Mouse (Mus musculus): Measurements from ENCODE around the gene Hcar2.

Hcar2 gene

DNA sequence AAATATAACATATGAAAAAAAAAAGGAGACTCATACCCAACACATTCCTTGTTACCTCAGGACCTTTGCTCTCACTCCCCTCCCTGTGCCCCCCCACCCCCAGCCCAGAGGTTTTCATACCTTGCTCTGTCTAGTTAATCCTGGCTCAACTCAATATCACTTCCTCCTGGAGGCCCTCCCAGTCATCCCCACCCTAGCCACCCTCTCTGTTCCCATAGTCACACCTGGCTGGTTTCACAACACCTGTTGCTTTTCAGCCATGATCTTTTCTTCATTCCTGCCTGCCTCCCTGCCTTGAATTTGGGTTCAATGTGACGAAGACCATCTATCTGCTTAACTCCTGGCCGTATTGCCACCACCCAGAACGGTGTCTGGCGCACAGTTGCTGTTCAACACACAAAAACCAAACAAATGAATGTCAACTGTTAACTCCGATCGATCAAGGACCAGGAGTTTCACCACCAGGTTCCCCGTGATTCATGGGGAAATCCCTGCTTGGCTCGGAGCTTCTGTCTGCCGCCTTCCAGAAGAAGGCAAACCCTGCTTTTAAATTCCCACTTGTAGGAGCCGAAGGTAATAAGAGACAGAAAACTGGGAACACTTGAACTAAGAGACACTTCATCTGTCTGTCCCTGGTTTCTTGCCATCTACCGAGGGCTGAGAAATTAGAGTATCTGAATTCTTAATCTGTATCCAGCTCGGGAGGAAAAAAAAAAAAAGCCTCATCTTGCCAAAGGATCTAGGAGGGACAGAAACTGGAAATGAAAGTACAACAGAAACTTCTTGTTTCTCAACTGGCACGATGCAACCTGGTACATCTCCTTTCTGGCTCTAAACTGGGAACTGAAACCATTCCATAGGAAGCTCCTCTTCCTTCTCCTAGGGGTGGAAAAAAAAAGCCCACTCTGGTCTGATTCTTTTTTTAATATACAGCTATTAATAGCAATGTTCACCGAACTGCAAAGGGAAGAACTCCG is 2.6 kb downstream of the Hcar2 start:
- DNase-seq (ENCODE audit: low read depth, low spot score), result no peak

DNA sequence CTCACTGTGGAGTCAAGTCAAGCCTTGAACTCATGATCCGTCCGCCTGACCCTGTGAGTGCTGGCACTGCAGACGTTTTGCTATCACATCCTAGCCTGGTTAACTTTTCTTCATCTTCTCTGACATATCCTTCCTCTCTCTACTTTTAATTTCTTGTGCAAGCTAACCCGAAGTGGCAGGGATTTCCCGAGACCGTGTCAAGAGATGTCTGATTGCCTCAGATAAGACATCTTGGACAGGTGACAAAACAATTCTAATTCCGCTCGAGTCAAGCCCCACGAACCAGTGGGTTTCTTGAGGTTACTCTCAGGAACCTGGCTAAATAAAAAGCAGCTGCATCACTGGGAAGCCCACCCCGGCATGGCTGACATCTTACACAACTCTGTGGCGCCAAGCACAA is 6.5 kb downstream of the Hcar2 start:
- DNase-seq (ENCODE audit: low read depth, low spot score), result no peak

DNA sequence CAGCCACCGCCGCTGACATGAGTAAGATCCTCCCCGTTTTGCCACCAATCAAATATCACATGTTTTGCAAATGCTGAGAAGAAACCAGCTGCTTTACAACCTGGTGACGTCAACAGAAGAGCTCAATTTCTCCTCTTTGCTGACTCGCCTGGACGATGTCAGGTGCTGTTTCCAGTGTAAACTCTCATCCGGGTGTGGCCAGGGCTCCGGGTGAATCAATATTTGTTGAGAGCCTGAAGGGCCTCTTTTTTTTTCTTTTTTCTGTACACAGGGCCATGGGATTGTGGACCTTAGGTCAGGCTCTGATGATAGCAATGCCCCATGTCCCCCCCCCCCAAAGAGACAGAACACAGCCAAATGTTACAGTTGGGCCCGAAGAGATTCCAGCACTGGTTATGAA is 10.8 kb downstream of the Hcar2 start:
- no peak for DNase-seq (ENCODE audit: low read depth, low spot score)

DNA sequence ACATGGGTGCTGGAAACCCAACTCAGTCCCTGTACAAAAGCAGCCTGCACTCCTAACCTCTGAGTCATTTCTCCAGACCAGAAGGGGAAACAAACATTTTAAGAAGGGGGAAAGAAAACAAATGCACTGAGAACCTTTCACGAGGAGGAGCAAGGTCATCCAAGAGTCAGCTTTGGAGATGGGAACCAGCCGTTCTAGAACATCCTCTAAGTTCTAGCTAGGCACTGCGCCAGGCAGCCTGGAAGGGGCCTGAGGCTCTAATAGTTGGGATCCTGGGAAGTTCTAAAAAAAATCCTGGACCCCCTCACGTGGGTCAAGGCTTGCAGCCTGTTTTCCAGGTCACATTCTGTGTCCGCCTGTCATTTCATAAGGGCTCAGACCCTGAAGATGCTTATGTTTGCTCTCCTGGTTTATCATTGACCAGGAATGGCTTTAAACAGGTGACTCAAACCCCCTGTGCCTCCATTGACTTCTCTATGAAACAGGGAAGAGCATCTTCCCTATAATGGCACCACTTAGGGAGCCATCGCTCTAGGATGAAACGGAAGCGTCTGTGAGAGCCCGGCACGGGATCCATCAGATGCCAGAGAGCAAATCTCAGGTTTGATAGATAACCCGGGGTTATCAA is 11.3 kb downstream of the Hcar2 start:
- DNase-seq (ENCODE audit: low read depth, low spot score), result no peak

DNA sequence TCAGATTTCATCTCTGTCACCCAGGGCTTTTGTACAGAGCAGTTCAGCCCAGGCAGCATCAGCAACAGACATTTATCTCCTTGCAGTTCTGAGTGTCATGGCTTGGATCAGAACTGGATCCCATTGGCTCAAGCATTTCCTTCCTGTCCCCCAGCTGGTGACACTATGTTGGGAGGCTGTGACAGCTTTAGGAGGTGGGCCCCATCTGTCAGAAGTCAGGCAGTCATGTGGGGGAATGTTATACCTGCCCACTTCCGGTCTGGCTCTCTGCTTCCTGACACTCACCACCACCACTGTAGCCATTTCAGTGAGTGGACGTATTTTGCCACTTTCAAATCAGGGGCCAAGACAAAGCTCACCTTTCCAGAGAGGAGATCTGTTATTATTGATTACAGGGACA is 13.9 kb downstream of the Hcar2 start:
- DNase-seq (ENCODE audit: low read depth, low spot score), result no peak

DNA sequence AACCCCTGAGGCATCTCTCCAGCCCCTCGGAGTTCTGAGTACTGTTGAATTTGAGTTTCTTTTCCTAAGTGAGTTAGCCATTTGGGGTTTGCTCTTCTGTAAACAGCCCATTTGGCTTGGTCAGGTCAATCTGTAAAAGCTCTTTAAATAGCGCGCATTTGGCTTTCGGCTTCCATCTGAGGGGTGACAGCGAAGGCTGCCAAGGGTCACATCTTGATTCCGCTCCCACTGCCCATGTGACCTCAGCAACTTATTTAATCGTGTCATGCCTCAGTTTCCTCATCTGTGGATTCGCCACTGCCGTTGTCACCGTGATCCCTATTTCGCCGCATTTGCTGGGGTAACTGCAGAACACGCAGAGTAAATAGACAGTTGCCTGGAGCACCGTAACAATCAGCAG is 21.0 kb downstream of the Hcar2 start:
- no peak for DNase-seq (ENCODE audit: low read depth, low spot score)

DNA sequence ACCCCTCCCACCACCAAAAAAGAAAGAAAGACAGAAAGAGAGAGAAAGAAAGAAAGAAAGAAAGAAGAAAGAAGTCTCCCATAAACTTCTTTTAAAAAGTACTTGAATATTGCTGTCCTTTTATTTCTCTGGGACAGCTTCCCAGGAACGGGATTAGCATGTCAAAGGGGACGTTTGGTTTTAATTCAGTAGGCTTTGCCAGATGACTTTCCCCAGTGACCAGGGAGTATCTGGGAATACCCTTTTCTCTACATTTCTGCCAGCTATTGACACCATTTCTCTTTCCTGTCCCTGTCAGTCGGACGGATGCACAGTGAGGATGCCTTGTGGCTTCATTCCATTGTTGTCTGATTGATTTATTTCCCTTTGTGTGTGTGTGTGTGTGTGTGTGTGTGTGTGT is 21.5 kb downstream of the Hcar2 start:
- DNase-seq (ENCODE audit: low read depth, low spot score), result no peak

DNA sequence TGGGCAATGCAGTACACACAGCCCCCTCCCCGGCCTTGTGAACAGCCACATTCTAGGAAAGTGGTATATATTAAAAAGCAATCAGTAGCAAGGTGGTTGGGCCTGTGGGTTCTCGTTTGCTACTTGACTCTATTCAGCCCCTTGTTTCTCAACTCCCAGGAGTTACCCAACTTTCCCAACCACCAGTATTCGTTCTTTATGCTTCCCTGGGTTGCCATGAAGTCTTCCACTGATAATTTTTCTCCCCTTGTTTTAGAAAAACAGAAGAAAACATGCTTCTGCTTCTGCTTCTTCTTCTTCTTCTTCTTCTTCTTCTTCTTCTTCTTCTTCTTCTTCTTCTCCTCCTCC is 22.4 kb downstream of the Hcar2 start:
- DNase-seq (ENCODE audit: low read depth, low spot score), result no peak

DNA sequence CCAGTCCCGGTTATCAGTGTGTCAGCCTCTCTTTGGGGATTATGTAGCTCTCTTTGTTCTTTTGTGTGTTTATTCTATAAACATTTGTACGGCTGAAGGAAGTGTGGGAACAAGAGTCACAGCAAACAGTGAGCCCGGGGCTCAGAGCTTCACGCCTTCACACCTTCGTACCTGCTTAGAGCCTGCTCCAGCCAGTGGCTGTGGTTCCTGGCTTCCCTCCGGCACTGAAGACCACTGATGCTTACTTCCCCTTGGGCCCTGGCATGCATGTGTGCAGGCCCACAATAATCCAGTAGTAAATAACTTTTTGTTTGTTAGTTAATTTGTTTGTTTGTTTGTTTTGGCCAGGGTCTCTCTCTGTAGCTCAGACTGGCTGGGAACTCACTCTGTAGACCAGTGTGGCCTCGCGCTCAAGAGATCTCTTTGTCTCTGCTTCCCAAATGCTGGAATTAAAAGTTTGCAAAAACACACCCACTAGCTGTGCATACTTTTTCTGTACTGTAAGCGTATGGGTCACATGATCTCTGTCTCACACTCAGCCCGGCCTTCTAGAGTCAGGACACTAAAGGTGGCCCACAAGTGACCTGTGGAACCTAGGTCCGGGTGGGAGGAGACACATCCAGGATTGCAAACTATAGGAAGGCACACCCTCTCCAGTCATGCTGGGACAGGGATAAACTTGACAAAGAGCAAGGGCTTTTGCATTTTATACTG is 22.9 kb downstream of the Hcar2 start:
- no peak for DNase-seq (ENCODE audit: low read depth, low spot score)

DNA sequence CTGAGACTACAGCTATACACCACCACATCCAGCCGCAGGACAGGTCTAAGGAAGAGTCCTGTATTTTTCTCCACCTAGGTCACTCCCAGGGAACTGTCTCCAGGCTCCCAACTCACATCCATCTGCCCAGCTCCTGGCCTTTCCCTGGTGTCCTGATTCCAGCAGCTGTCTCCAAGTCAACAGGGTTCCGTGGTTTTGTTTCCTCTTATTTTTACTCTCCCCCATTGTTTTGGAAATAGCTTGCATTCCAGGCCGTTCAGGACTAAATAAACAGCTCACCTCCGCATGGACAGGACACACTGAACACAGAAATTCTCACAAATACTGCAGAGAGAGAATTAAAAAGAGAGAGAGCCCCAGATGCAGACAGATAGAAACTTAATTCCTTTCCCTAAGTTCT is 27.9 kb downstream of the Hcar2 start:
- DNase-seq (ENCODE audit: low read depth, low spot score), result no peak

DNA sequence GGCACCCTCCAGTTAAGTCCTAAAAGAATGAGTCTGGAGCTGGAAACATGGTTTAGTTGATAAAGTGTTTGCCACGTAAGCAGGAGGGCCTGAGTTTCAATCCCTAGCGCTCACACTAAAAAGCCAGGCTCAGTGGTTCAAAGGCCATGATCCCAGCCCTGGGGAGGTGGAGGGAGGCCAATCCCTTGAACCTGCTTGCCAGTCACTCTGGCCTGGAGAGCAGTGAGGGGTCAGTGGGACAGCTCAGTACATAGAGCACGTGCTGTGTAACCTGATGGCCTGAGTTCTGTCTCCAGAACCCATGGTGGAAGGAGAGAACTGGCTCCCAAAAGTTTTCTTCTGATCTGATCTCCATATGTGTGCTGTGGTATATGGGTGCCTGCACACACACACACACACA is 30.5 kb downstream of the Hcar2 start:
- no peak for DNase-seq (ENCODE audit: low read depth, low spot score)

DNA sequence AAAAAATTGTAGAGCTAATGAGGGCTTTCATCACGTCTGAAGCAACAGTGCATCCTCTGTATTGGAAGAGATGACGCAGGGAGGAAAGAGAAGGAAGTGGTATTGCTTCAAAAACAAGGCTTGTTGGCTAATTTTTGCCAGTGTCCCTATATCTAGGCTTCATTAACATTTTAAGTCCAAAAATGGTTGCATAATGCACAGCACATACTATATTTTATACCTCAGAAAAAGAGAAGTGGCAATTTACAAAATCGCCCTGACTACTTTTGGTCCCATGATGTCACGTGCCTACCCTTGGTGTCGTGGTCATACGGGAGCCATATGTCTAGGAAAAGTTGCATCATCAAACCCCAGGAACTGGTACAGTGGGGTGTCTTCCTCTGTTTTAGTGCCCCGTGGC is 33.0 kb downstream of the Hcar2 start:
- no peak for DNase-seq (ENCODE audit: low read depth, low spot score)

DNA sequence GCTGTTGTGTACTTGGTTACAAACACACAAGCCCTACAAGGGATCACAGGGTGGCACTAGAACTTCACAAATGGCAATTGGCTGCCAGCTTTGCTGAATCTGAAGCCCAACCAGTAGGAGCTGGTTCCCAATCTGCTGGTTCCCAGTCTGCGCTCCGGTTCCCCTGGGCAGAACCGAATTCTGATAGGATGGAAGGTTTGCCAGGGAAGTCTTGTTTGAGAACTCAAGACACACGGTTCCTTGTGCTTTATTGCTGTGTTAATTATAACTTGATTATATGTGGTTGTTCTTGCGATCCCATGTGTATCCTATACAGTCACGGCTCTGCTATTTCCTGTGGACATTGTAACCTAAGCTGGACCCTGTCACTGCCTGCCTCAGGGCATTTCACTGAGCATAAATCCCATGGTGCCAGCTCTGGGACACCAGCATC is 37.6 kb downstream of the Hcar2 start:
- no peak for DNase-seq (ENCODE audit: low read depth, low spot score)

DNA sequence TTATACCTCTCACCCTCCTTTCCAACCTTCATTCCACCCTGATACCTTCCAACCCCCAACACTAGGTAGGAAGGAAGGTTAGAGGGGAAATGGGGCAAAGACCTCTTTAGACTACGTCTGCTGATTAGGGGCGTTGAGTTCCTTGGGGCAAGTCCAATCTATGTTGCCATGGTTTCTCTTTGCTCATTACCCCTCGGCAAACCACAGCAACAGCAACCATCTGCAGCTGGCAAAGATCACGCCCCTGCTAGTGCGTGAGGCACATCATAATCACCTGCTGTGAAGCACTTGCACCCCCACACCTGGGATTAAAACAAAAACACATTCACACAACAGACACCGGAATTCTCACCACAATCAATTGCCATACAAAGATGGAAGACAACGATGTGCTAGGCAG is 42.6 kb downstream of the Hcar2 start:
- DNase-seq (ENCODE audit: low read depth, low spot score), result no peak

DNA sequence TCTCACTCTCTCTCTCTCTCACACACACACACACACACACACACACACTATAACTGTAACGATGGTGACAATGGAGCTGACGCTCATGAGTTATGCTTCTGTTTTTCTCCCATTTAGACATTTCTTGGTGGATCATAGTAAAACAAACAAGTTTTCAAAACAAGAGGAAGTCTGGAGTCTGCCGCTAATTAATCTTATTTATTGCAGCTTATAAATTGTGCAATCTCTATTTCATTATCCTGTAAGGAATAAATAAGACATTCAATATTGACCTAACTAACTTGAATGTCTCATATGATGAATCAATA is 44.1 kb downstream of the Hcar2 start:
- no peak for DNase-seq (ENCODE audit: low read depth, low spot score)

DNA sequence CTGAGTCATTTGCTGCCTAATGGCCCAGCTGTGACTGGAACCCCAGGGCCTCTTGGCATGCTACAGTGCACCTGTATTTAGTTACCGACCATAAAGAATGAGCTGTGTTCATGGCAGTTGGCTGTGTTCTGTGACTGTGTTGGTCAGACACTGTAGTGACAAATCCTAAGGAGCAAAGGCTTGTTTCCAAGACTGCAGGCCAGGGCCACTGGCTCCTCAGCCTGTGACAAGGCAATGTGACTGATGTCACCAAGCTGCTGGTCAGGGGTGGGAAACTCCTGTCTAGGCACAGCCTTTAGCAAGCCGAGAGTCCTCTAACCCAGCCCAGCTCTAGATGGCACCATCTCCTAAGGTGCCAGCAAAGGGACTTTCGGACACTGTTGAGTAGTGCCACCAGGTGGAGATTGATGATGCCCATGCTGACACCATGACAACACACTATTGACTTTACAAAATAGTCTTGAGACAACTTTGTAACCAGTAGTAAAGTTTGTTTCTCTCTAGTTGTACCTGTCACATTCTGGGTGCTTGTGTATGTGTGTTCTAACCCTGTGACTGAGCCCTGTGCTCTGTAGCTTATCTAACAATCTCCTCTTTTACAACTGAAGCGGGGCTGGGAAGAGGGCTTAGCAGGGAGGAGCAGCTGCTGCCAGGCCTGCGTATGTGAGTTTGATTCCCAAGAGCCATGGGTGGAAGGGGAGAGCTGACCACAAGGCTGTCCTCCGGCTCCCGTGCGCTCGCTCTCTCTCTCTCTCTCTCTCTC is 44.6 kb downstream of the Hcar2 start:
- peak; percentile 49 for DNase-seq (ENCODE audit: low read depth, low spot score)

DNA sequence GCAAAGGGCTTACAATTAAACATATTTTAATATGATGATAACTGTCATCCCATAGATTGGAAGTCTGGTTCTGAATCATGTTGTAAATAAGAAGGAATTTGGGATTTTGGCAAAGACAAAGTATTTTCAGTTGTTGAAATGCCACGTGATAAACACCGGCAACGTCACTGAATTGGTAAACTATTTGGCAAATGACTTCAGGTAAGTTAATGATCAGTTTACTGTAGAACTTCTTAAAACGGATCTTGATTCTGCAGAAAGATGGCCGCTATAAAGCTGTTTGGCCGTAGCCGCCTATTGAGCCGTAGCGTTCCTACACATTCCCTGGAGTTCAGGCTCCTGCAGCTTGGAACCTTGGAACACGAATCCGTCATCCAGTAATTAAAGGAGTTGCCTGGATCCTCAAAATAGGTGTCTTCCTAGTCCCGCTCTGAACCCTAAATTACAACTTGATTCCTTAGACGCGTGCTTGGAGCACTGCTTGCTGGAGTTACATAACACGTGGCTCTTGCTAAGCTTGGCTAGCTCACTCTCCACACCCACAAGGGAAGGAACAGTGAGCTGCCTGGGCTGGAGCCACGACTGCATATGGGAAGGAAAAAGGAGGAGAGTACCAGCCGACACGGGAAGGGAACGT is 46.2 kb downstream of the Hcar2 start:
- DNase-seq (ENCODE audit: low read depth, low spot score), result no peak

DNA sequence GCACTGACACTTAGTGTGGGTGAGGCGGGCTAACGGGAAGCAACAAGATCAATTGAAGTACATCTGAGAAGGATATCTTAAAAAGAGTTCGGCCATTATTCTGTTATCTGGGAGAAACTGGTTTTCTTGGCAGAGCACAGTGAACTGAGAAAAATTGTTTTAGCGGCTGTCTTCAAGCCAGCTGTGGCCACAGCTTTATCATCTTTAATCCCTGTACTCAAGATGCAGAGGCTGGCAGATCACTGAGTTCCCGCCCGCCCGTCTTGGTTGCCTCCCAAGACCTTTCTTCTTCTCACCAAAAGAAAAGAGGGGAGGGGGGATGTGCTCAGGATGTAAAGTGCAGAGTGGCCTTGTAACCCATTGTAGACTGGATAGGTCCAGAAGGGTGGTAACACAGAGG is 48.4 kb downstream of the Hcar2 start:
- no peak for DNase-seq (ENCODE audit: low read depth, low spot score)
